Mouse (Mus musculus): ENCODE data around the gene Rln1.

DNA sequence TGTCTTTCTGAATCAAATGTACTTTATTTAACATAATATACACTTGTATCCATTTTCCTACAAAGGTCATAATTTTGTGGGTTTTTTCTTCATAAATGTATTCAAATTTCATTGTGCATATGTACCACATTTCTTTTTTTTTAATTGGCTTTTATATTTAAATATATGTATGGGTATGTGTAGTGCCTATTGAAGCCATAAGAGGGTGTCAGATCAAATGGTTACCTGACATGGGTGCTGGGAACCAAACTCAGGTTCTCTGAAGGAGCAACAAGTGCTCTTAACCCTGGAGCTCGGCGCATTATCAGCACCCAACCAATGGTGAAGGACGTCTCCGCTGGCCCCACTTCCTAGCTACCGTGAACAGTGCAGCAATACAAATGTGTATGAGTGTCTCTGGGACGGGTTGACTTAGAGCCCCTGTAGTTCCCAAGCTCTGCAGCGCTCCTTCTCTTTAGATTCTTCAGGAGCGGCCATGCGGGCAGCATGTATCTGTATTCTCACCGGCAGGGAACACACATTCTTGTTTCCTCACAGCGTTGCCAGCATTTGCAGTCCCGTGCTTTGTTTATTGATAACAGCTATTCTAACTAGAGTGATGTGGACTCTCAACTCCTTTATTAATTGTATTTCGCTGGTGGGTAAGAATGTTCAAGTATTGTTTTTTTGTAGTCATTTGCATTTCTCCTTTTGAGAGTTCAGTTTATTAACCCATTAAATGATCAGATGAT lies 7.5 kb downstream of the Rln1 start:
- TF ChIP-seq CTCF (IDR thresholded peaks at IDR 0.05; ENCODE audit: control insufficient read depth, insufficient read depth, low read length) (no peak), POLR2A (IDR thresholded peaks at IDR 0.05; ENCODE audit: borderline replicate concordance, control insufficient read depth, low read depth, low read length) (no peak)

Measured in bone marrow, adult 2 months (tissue).